Mouse (Mus musculus) G1E (cell line): ENCODE data around the gene Ptprcap.

ENCODE experiments used
- GATA1 ChIP-seq: IDR thresholded peaks from 2 replicates; pipeline ENCODE4 v1.6.1; 2012; ENCODE audit warnings: borderline replicate concordance, low read length, inconsistent platforms, mixed read lengths
- TAL1 ChIP-seq: conservative IDR thresholded peaks from 2 replicates; pipeline ENCODE4 v1.6.1; 2012; ENCODE audit warnings: low read depth, low read length, inconsistent platforms, mixed read lengths

- TF ChIP-seq TAL1 (no peak), GATA1 (no peak)
Observed at GRCm38 (mm10) chr19:4164721-4165120, 11.3 kb downstream of the Ptprcap start.
